Mouse (Mus musculus): ENCODE measurements around the gene Zbed3. TPM values are rescaled to one million over a fixed set of nuclear protein-coding genes. Genes with fewer than 3 reads are reported as not detected.

Zbed3 gene
- polyA plus RNA-seq, 1 experiment from 2014 or later, result 4.9 TPM

- H3K9ac ChIP-seq (ENCODE audit: low read depth, low read length), result no peak overlapping the region
- H3K27ac ChIP-seq (ENCODE audit: low read length), result no peak overlapping the region
- no peaks in the 10 kb centered on the region for H3K27me3 ChIP-seq (ENCODE audit: control insufficient read depth, insufficient read depth, low read depth, low read length)
- H3K4me2 ChIP-seq (ENCODE audit: low read depth, low read length), result no peak overlapping the region
- peaks cover 5% of the 10 kb centered on the region; the same call in 1 of the 2 replicates for H3K4me1 ChIP-seq (ENCODE audit: control insufficient read depth, low read depth, low read length)
- H3K9me3 ChIP-seq (replicated peaks; ENCODE audit: control insufficient read depth, low read length), result no peaks in the 10 kb centered on the region; the same call in 1 of the 2 replicates
- H3K36me3 ChIP-seq (ENCODE audit: control insufficient read depth, insufficient read depth), result no peaks in the 10 kb centered on the region
- ATAC-seq (ENCODE audit: low read depth), result no peak
- no peak overlapping the region for H3K4me3 ChIP-seq (ENCODE audit: low read depth, low read length)
- WGBS (ENCODE audit: insufficient replicate concordance), result 34% methylated on average over 3 of the region's 3 CpGs
Measured at GRCm38 (mm10) chr13:95378696-95379095, 55.3 kb downstream of the Zbed3 start.

GRCm38 (mm10) chr13:95382418-95382817 lies 59.0 kb downstream of the Zbed3 start:
- 22% methylated on average over 5 of the region's 5 CpGs for WGBS (ENCODE audit: insufficient replicate concordance)
- H3K9ac ChIP-seq (ENCODE audit: low read depth, low read length), result no peak overlapping the region
- no peak overlapping the region for H3K27ac ChIP-seq (ENCODE audit: low read length)
- H3K9me3 ChIP-seq (replicated peaks; ENCODE audit: control insufficient read depth, low read length), result no peaks in the 10 kb centered on the region
- ATAC-seq (ENCODE audit: low read depth), result no peak
- H3K27me3 ChIP-seq (ENCODE audit: control insufficient read depth, insufficient read depth, low read depth, low read length), result no peaks in the 10 kb centered on the region
- no peaks in the 10 kb centered on the region for H3K36me3 ChIP-seq (ENCODE audit: control insufficient read depth, insufficient read depth)
- H3K4me2 ChIP-seq (ENCODE audit: low read depth, low read length), result no peak overlapping the region
- H3K4me1 ChIP-seq (ENCODE audit: control insufficient read depth, low read depth, low read length), result no peaks in the 10 kb centered on the region
- no peak overlapping the region for H3K4me3 ChIP-seq (ENCODE audit: low read depth, low read length)

Other genes with a start within 250 kb of the Zbed3 start
- 0.40 and 0.69 TPM in 2 replicates for gene Pde8b, start 73.3 kb upstream of the Zbed3 start, polyA plus RNA-seq (2015; fragmentation: Nextera tagmentation; extraction: Ambion mirVana)
- gene Aggf1, start 51.7 kb downstream of the Zbed3 start, polyA plus RNA-seq (2015; fragmentation: Nextera tagmentation; extraction: Ambion mirVana), result 13.1 and 13.3 TPM in 2 replicates
- gene Crhbp, start 121.3 kb downstream of the Zbed3 start, polyA plus RNA-seq (2015; fragmentation: Nextera tagmentation; extraction: Ambion mirVana), result 0.11 and 0.16 TPM in 2 replicates
- gene S100z, start 155.1 kb downstream of the Zbed3 start, polyA plus RNA-seq (2015; fragmentation: Nextera tagmentation; extraction: Ambion mirVana), result not detected in 2 replicates
- 0.58 and 0.68 TPM in 2 replicates for gene F2rl1, start 201.6 kb downstream of the Zbed3 start, polyA plus RNA-seq (2015; fragmentation: Nextera tagmentation; extraction: Ambion mirVana)

Measured in liver, embryonic 16.5 days (tissue).